Mouse (Mus musculus) bone marrow macrophage, adult 2 months (primary cell): ENCODE results near the gene Itsn1. TPM values are rescaled to one million over a fixed set of nuclear protein-coding genes. Genes with fewer than 3 reads are reported as not detected.

Source experiments
- H3K27ac ChIP-seq: 2 replicates; pipeline ENCODE4 v1.5.1; 2012; ENCODE audit warnings: low read depth, low read length; ENCODE audit not compliant: insufficient read depth
- H3K4me1 ChIP-seq: 2 replicates; pipeline ENCODE4 v1.6.1; 2012; ENCODE audit warnings: low read length; ENCODE audit not compliant: control insufficient read depth, insufficient read depth
- H3K4me3 ChIP-seq: 2 replicates; pipeline ENCODE4 v1.5.1; 2012; ENCODE audit warnings: mild to moderate bottlenecking, low read length, moderate library complexity; ENCODE audit not compliant: insufficient read depth
- CTCF ChIP-seq: IDR thresholded peaks from 2 replicates; pipeline ENCODE4 v1.5.1; 2012; ENCODE audit warnings: low read depth, mild to moderate bottlenecking, low read length, moderate library complexity
- POLR2A ChIP-seq: IDR thresholded peaks from 2 replicates; pipeline ENCODE4 v1.6.1; 2012; ENCODE audit warnings: mild to moderate bottlenecking, low read depth, low read length, borderline replicate concordance
- polyA plus RNA-seq: library from polyadenylated mRNA; stranded (reverse); fragments of >200 nt; gene quantifications from 2 replicates; pipeline ENCODE4 v1.2.4, GENCODE M21; 2012; ENCODE audit not compliant: missing spikeins, insufficient read depth, insufficient read length

Gene Itsn1
- polyA plus RNA-seq, 1 experiment = 130 TPM

DNA sequence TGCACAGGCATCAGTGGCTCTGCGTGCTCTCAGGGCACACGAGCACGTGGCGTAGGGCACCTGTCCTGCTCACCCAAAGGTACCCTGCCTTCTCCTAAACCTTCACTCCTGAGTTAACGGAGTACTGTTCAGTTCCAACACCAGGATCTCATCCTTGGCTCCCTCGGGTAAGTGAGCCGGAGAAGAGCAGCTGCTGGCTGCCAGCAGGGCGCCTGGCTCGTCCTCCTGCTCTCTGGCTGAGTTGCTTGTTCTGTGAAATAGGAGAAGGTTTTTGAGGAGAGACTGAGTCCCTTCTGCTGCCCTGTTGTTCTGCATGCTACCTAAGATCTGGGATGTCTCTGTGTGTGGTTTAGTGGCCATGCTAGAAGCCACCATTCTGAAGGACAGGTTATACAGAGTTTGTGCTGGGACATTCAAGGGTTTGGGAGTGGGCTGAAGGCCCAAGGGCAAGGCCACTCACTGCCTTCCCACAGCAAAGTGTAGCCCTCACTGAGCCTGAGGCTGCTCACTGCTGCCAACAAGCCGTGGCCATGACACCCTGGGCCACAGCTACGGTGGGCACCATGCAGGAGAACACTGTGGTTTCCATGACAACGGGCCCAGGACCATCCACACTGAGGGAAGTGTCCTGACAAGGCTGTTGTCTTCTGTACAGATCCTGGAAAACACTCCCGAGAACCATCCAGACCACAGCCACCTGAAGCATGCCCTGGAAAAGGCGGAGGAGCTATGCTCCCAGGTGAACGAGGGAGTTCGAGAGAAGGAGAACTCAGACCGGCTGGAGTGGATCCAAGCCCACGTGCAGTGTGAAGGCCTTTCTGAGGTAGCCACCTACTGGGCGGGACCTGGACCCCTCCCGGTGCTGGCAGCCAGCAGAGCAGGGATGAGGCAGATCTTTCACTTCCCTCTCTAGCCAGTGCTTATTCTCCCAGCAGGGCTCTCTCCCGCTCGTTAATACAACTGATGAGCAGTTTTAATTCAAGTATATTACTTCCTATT lies 170.1 kb downstream of the Itsn1 start:
- no peak for TF ChIP-seq CTCF
- TF ChIP-seq POLR2A = no peak
- no peaks in the 10 kb centered on the region for H3K4me1 ChIP-seq
- H3K27ac ChIP-seq = no peak overlapping the region
- no peak overlapping the region for H3K4me3 ChIP-seq

- no peak for TF ChIP-seq POLR2A
- no peak for TF ChIP-seq CTCF
- no peak overlapping the region for H3K4me3 ChIP-seq
- H3K4me1 ChIP-seq = peaks cover 4% of the 10 kb centered on the region; the same call in 1 of the 2 replicates
- no peak overlapping the region for H3K27ac ChIP-seq
Measured at GRCm38 (mm10) chr16:91900274-91900673, 171.2 kb downstream of the Itsn1 start.

GRCm38 (mm10) chr16:91903801-91904506 lies 174.9 kb downstream of the Itsn1 start:
- H3K4me1 ChIP-seq = peaks cover 9% of the 10 kb centered on the region
- TF ChIP-seq CTCF (no peak), POLR2A (no peak)
- H3K27ac ChIP-seq = no peak overlapping the region
- H3K4me3 ChIP-seq = no peak overlapping the region

DNA sequence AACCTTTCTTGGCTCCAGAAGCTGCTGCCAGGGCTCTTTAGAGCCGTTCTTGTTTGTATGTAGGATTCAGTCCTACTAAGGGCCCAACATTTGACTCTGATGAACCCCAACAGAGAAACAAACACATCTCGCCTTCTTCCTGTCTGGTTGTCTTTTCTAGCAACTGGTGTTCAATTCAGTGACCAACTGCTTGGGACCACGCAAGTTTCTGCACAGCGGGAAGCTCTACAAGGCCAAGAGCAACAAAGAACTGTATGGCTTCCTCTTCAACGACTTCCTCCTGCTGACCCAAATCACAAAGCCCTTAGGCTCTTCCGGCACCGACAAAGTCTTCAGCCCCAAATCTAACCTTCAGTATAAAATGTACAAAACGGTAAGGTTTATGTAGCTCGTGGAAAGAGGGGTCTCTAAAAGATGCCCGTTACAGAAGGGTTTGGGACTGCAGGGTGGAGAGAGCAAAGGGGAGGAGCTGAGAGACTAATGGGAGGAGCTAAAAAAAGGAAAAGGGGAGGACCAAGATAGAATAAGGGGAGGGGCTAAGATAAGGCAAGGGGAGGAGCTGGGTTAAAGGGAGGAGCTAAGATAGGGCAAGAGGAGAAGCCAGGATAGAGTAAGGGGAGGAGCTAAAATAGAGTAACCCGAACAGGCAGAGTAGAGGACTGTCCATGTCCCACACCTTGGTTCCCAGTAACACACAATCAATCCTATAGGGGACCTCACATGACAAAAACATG lies 176.2 kb downstream of the Itsn1 start:
- Histone ChIP-seq H3K27ac (no peak overlapping the region), H3K4me1 (peaks cover 9% of the 10 kb centered on the region), H3K4me3 (no peak overlapping the region)
- no peak for TF ChIP-seq CTCF
- TF ChIP-seq POLR2A = no peak

- no peak for TF ChIP-seq CTCF
- no peak for TF ChIP-seq POLR2A
- H3K27ac ChIP-seq = no peak overlapping the region
- H3K4me3 ChIP-seq = no peak overlapping the region
- H3K4me1 ChIP-seq = peaks cover 9% of the 10 kb centered on the region
Measured at GRCm38 (mm10) chr16:91905987-91906386, 176.9 kb downstream of the Itsn1 start.

DNA sequence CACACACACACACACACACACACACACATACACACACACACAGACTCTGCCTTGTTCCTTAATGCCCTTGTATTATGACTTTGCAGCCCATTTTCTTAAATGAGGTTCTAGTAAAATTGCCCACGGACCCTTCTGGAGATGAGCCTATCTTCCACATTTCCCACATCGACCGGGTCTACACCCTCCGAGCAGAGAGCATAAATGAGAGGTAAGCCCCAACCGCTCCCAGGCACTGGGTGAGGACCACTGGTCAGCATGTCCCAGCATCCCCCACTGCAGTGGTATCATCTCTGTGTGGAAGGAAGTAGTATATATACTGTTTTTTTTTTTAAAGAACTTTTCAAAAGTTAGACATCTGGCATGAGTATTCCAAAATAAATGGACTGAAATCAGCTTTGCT lies 177.6 kb downstream of the Itsn1 start:
- peaks cover 9% of the 10 kb centered on the region for H3K4me1 ChIP-seq
- no peak for TF ChIP-seq POLR2A
- TF ChIP-seq CTCF = no peak
- H3K27ac ChIP-seq = no peak overlapping the region
- H3K4me3 ChIP-seq = no peak overlapping the region

- Histone ChIP-seq H3K4me3 (no peak overlapping the region), H3K4me1 (peaks cover 9% of the 10 kb centered on the region), H3K27ac (no peak overlapping the region)
- TF ChIP-seq POLR2A (no peak), CTCF (no peak)
Measured at GRCm38 (mm10) chr16:91907158-91907557, 178.1 kb downstream of the Itsn1 start.

GRCm38 (mm10) chr16:91909569-91910335 lies 180.7 kb downstream of the Itsn1 start:
- H3K4me3 ChIP-seq = no peak overlapping the region
- H3K27ac ChIP-seq = no peak overlapping the region
- H3K4me1 ChIP-seq = peaks cover 9% of the 10 kb centered on the region
- TF ChIP-seq CTCF (no peak), POLR2A (no peak)

DNA sequence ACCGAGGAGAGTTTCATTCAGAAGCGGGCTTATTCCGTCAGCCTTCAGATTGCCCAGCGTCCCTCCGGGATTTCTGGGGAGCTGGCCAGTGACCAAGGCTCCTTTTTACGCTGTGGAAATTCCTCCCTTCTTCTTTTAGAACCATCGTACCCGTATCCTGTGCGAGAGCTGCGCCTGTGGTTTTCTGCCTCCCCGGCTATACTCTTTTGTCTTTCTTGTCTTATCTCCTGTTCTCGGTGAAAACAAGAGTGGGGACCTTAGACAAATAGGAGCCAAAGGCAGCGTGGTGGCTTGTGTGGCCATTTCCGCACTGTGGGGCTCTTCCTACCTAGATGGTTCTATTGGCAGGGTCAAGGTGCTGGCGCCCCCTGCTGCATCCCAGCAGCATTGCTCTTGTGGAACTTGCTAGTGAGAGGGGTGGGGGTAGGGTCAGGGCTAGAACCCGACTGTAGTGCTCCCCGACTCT lies 188.6 kb downstream of the Itsn1 start:
- Histone ChIP-seq H3K4me1 (peaks cover 14% of the 10 kb centered on the region), H3K4me3 (peak overlapping the region; percentile 25; the same call in 1 of the 2 replicates), H3K27ac (no peak overlapping the region)
- no peak for TF ChIP-seq POLR2A
- peak; percentile 56 for TF ChIP-seq CTCF
